Mouse (Mus musculus): ENCODE results near the gene Sox5.

Sox5 gene

DNA sequence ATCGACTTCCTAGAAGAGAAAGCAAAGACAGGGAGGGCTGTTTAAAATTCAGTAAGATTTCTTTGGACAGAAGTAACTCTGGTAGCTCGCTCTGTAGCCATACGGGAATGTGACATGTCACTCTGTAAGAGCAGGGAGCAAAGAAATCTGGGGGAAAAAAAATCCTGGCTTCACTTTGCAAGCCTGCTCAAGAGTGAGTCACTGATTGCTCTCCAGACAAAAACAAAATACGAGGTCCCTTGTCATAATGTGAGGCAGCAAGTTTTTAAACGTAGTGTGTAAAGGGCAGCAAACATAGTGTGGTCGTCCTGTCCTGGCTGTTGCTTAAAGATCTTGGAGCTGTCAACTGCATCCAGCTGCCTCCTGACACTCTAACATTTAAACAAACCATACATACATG is 665.1 kb downstream of the Sox5 start:
- DNase-seq (ENCODE audit: low read depth, low spot score) = no peak

DNA sequence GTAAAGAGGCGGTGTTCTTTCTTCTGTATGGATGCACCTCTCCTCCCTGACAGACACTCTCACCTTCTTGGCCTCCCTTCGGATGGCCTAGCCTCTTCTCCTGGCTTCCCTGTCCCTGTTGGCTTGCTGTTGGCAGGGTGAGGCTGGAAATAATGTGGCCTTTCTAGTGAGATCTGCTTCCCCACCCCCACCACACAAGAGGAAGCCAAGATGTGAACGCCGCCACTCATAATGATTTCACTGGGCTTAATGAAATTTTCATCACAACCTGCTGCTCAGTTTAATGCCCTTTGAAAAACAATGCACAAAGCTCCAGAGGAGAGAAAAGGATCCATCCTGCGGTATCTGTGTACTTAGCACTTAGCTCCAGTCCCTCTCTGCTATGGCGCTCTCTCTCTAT is 670.2 kb downstream of the Sox5 start:
- DNase-seq (ENCODE audit: low read depth, low spot score) = no peak

DNA sequence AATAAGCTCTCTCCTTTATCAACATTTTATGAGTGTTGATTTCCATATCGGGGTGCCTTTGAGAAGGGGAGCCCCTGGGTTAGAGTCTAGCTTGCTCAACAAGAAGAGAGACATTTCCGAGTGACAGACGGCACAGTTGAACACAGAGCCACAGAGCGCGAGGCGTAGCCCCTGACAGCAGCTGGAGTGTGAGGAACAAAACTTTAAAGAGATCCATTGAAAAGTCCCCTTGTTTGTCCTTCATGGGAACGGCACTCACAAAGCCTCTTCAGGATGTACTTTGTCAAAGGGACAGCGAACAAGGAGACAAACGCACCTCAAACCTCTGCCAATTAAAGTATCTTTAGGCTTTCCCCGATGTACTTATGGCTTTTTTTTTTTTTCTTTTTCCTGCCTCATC is 674.9 kb downstream of the Sox5 start:
- DNase-seq (ENCODE audit: low read depth, low spot score) = no peak

DNA sequence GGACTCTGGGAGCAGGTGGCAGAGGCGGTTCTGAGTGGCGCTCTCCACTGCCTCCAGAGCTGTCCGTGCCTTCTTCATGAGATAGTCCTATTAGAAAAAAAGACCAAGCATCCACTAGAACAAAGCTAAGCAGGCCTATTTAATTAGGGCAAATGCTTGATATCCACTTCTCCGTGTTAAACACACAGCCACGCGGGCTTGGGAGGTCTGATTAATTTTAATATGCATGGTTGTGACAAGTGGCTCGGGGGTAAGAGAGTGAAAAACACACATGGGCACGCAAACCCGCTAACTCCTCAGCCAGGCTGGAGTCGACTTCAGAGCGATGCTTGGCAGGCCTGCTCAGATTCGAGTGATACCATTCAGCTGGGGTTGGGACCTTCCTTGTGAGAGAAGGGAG is 676.1 kb downstream of the Sox5 start:
- DNase-seq (ENCODE audit: low read depth, low spot score) = no peak

DNA sequence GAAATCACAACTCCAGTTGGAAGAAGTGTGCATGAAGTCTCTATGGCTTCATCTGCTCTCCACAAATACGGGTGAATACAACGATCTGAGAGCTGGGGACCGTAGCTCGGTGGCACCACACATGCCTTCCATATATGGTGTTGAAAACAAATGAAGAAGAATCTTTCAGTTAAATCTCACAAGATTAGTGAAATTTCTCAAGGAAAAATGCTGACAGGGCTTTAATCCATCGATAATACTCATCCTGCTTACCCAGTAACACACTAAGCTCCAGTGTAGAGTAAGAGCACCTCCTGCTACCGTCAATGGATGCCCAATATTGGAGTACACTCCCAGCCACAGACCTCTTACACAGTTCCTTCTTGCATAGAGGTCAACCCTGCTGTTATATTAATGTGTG is 678.2 kb downstream of the Sox5 start:
- DNase-seq (ENCODE audit: low read depth, low spot score) = no peak

DNA sequence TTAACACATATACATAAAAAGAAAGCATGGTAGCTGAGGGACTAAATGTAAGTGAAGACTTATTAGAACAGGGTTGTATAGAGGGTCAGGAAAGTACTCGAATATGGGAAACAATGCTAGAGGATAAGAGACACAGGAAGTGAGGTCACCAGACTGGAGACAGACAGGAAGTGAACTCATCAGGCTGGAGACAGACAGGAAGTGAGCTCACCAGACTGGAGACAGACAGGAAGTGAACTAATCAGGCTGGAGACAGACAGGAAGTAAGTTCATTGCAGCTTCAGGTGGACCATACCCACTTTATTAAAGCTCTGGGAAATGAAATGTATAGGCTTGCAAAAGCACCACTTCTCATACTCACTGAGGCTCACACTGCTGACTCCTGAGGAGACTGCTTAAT is 680.9 kb downstream of the Sox5 start:
- no peak for DNase-seq (ENCODE audit: low read depth, low spot score)

DNA sequence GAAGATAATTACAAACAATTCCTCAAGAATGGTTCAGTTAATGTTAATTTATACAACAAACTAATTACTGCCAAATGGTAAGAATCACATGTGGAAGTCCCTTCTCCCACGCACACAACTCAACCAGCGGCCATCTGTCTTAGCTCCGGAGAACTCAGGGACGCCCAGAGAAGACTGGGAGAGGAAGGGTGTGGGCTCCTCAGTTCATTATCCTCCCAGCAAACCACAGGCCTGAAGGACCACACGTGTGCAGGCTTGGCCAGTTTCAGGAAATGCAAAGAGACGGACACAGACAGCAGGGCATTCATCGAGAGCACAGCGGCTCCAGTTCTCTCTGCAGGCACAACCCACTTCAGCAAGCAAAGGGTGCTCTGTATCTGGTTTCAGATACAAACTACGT is 683.7 kb downstream of the Sox5 start:
- peak; percentile 70 for DNase-seq (ENCODE audit: low read depth, low spot score)

DNA sequence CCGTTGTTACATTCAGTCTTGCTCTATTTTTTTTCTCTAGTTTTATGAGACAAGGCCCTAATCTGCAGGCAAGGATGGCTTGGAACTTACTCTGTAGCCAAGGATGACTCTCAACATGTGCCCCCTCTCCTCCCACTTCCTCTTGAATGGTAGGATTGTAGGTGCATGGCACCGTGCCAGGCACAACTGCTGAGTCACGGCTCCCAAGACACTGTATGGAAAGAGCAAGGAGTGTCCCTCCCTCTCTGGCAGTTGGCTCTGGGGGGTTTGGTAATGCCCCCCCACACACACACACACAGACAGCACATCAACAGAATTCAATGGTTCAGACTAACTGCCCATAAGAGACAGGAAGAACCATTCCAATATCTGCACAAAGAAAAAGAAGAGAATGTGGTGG is 693.5 kb downstream of the Sox5 start:
- peak; percentile 63 for DNase-seq (ENCODE audit: low read depth, low spot score)

DNA sequence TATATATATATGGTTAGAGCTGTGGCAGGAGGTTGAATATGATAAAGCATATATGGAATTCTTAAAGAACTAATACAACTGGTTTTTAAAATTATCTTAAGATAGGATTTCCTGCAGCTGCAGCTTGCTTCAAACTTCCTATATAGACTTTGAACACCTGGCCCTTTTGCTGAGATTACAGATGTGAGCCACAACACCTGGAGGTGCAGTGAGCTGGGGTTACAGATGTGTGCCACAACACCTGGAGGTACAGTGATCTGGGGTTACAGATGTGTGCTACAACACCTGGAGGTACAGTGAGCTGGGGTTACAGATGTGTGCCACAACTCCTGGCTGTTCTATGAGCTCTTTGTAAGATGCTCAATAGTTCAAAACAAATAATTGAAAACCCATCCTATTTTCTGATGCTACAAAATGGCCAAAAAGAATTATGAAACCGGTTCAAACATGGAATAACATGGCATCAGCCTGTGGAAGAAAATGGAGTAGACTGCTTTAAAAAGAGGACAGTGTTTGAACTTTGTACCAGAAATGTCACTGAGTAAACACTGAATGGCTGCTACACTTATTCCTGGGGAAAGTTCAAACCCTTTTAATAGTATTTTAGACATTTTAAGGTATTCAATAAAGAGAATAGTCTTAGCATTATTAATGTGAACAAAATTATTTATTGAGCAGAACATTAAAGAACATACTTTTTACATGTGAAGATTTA is 695.5 kb downstream of the Sox5 start:
- DNase-seq (ENCODE audit: low read depth, low spot score) = no peak

DNA sequence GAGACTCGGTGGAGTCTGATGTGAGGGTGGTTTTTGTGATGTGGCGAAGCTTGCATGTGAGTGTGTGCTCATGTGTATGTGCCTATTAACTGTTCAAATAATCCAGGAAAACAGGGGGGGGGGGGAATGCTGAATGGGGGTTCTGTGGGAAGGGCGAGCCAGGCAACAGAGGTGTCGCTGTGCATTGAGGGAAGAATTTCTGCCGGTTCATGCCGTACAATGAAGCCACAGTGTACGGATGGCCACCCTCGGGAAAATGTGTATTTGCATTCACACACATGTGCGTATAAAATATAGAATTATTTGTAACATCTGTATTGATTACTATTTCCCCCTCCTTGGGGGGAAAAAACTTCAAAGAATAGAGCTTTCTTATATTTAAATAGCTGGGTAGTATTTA is 699.5 kb downstream of the Sox5 start:
- no peak for DNase-seq (ENCODE audit: low read depth, low spot score)

DNA sequence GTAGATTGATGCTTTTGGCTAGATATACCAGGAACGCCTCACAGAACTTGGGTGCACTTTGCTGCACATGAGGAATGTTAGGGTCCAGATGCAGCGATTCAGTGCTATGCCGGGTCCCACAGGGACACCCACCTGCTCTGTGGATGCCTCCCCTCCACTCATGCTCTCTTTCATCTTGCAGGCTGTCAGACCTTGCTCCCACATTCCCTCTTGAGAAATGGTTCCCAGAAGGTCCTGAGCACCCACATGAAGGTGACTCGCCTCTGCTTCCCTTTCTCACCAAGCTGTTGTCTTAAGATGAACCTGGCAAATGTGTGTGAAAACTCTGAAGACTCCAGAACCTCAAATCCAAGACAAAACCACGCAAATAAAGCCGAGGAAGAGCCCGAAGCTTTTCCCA is 704.0 kb downstream of the Sox5 start:
- no peak for DNase-seq (ENCODE audit: low read depth, low spot score)

DNA sequence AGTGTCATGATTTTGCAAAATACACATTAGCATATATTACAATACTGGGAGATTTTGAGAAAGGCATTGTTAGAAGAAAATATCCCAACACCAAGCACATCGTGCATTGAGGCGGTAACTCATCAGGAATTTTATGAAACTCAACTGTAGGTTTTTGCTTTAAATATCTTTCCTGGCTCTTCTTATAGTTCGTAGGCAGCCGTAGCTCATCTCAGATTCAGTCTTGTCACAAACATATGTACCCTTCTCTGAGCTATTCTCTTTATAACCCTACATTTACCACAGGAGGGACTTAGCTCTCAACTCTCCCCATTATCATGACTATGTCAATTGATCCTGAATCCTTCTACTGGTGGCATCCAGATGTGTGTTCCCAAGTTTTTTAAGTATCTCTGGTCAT is 705.4 kb downstream of the Sox5 start:
- DNase-seq (ENCODE audit: low read depth, low spot score) = peak; percentile 33

DNA sequence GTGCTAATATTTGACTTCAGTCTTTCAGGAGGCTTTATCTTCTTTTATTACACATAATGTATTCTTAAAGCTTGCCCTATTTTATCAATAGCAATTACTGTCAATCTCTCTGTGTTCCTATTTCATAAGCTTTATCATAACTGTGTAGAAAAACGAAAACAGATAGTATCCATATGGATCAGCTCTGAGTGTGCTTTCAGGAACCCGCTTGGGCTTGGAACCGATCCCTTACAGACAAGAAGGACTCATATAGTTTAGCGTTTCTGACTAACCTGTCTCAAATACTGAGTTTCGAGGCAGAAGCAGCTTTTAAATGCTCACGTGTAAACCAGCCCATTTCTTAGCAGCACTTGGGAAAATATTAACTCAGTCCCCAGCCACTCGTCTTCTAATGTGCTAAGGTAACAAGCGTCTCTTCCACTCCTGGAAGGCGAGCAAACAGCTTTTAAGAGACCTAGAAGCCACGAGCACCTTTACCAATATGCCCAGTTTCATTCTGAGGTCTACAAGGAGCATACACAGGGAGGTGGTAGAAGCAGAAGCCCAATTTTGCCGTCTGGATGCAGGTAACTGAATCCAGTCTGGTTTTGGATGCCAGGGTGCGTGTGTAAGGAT is 706.3 kb downstream of the Sox5 start:
- DNase-seq (ENCODE audit: low read depth, low spot score) = peak; percentile 22

DNA sequence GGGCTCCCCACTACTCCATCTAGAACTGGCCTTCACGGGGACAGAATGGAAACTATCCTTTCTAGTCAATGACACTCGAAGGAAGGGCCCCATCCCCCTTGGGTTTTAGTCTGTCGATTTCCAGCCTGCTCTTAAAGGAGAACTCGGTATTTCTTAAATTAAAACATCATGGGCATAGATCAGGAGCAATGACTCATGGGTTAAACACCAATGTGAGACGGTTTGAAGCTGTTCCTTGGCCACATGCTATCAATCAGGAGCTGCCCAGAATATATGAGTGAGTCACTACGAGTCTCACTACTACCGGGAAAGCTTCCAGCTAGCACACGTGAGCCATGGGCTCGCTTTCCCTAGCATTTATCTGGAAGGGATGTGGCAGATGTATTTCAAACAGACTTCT is 707.0 kb downstream of the Sox5 start:
- DNase-seq (ENCODE audit: low read depth, low spot score) = peak; percentile 87

DNA sequence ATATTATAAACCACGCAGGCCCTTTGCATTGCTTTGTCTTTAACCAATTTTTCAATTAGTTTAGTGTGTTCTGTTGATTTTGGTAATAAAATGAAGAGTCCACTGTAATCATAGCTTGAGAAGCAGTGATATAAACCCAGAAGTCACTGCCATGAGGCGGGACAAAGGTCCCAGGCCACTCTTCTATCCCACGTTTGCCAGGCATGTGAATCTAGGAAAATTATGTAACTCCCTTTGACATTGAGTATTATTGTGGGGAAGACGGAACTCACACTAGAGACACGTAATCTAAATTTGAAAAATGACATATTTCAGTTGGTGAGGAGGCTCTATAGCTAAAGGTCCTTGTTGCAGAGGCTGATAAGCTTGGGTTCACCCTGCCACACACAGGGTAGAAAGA is 711.3 kb downstream of the Sox5 start:
- no peak for DNase-seq (ENCODE audit: low read depth, low spot score)

DNA sequence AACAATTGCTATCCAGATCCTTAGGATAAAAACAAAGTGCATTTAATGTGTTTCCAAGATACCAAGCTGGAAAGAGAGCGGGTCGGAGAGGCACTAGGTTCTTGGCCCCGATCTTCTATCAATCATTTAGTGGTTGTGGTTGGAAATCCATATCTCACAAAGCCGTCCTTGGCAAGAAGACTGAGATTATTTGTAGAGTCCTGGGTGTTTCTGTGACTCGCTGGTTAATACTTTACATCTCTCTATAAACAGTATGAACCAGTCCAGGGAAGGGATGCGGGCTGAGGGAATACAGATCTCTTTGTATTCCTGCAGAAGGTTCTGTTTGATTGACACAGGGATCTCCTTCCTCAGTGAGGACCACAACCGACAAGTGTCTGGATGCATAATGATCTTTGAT is 714.3 kb downstream of the Sox5 start:
- DNase-seq (ENCODE audit: low read depth, low spot score) = no peak

DNA sequence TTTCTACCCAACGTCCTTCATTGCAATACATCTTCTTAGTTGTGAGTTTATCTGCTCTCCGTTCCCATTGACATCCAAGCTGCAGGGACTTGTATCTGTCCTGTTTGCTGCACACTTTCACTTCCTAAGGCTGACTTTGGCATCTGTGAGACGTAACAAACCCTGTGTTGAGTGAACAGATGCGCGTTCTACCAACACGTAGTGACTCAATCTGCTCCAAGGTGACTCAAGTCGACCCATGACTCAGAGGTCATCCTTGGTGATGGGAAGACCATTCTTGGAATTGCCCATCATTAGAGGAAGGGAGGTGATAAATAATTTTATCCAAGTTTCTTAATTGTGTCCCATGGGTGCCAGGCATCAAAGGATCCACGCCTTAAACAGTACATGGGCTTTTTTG is 719.3 kb downstream of the Sox5 start:
- no peak for DNase-seq (ENCODE audit: low read depth, low spot score)

DNA sequence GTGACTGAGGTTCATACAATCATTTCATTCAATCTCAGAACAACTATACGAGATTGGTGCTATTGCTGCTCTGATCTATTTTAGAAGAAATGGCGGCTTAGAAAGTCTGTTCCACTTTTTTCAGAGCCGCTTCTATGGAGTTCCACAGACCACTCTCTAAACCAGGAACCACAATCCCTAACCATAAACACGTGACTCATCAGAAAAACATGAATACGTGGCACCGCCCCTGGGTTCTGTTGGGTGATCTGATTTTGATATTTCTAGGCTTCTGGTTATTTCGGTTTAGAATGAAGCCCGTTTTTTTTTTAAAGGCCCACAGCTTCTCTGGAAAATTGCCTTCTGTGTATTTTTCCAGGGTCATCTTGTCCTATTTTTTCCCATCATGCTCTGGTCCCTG is 720.0 kb downstream of the Sox5 start:
- no peak for DNase-seq (ENCODE audit: low read depth, low spot score)

DNA sequence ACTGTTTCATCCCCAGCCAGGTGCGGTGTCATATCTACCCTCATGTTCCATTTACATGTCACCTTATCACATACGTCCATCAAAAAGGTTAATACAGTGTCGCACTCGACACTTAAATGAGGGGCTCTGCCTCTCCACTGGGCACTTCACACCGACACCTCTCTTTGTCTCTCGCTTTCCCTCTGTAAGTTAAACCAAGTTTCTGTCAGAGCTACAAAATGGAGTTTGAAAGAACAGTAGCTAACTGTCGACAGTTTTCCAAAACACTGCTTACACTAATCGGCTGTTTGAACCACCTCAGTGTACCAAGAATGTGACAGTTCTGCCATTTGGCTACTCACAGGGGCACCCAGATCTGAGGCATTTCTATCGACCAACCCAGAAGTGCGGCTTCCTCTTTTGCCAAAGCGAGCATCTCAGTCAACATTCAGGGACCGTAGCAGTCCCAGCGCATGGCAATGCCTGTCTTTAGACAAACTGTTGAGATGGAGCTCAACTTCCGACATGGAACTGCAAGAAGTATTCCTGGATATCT is 724.6 kb downstream of the Sox5 start:
- DNase-seq (ENCODE audit: low read depth, low spot score) = no peak

DNA sequence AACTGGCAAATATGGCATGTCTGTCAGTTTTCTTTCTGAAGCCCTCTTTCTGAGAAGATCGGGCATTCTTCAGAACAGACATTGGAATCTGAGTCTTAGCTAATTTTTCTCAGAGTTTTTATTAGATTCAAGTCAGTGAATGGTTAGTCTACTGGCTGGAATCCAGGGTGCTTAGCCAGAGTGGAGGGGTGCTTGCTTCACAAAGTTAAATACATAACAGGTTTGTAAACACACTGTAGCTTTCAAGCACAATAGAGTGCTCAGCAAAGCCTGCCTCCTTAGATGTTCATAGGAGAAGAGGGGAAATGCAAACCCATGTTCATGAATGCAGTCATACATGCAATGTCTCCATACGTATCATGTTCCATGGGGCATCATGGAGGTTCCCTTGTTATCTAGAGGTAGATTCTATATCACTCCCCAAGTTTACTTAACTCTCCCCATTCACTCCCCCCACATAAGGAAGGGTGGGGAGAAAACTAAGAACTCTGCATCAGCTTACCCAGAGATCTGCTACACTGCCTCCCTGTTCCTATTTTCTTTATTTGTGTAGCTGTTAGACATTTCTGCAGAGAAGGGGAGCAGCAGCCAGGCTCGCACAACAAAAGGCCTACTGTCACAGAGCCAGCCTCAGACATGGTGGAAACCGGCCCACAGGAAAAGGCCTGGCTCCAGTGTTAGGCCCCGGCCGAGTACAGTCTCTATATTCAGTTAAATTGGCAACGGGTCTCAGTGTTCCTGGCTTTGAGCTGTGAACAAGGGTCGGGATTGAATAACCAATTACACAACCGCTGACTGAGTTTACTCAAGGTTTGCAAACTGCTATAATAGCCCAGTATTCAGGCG is 725.3 kb downstream of the Sox5 start:
- peak; percentile 80 for DNase-seq (ENCODE audit: low read depth, low spot score)

DNA sequence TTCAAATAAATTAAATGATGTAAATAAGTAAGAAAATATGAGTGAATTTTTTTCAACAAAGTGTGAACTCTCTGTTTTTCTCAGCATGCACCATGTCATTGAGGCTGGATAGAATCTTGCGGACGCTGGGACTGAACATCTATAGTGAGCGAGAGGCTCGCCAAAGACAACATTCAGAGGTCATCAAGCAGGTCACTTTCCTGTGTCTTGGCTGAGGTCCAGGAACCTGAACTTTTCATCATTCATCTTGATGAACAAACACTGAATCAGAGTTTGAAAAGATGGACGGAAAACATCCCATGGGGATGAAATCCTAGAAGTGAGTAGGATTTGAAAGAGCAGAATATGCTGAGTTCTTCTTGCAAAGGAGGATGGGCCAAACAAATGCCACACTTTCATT is 729.3 kb downstream of the Sox5 start:
- DNase-seq (ENCODE audit: low read depth, low spot score) = no peak

DNA sequence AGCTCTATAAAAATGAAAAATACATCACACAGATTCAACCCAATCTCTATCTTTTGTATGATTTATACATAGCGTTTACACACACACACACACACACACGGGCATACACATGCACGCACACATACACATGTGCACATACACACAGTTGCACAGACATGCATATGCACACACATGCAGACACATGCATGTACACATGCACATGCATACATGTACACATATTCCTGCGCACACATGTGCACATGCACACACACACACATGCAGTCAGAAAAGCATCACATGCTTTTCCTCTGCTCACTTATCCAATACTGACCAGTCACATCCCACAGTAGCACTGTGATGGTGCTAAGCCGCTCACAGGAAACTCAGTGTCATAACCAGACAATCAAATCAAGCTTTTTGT is 730.5 kb downstream of the Sox5 start:
- no peak for DNase-seq (ENCODE audit: low read depth, low spot score)

Data from brain, adult 2 months (tissue).